Mouse (Mus musculus): ENCODE results near the gene Rreb1. TPM values are rescaled to one million over a fixed set of nuclear protein-coding genes. Genes with fewer than 3 reads are reported as not detected.

The Rreb1 gene
- polyA plus RNA-seq, 1 experiment from 2014 or later = 5.4 TPM

GRCm38 (mm10) chr13:37873125-37873891 lies 95.1 kb downstream of the Rreb1 start:
- ATAC-seq (ENCODE audit: insufficient number of reproducible peaks, low FRiP score, low TSS enrichment, low read depth) (no peak), DNase-seq (ENCODE audit: low spot score) (no peak)
- no peaks in the 10 kb centered on the region for H3K27me3 ChIP-seq (ENCODE audit: control insufficient read depth, insufficient read depth, low read length)
- no peaks in the 10 kb centered on the region for H3K9me3 ChIP-seq (ENCODE audit: control insufficient read depth, low read length)
- H3K4me1 ChIP-seq (ENCODE audit: control insufficient read depth, insufficient read depth, low read length) = no peaks in the 10 kb centered on the region
- no peak overlapping the region for H3K27ac ChIP-seq (replicated peaks; ENCODE audit: low read depth, low read length)
- no peak overlapping the region for H3K9ac ChIP-seq (ENCODE audit: low read length)
- 76% methylated on average over 7 of the region's 7 CpGs for WGBS
- H3K4me2 ChIP-seq (ENCODE audit: low read depth, severe bottlenecking) = no peak overlapping the region
- H3K4me3 ChIP-seq (ENCODE audit: low read depth, low read length) = no peak overlapping the region
- H3K36me3 ChIP-seq (ENCODE audit: control insufficient read depth, insufficient read depth, low read length) = no peaks in the 10 kb centered on the region

GRCm38 (mm10) chr13:37875919-37876318 lies 97.7 kb downstream of the Rreb1 start:
- H3K36me3 ChIP-seq (ENCODE audit: control insufficient read depth, insufficient read depth, low read length) = no peaks in the 10 kb centered on the region
- H3K4me2 ChIP-seq (ENCODE audit: low read depth, severe bottlenecking) = no peak overlapping the region
- H3K4me3 ChIP-seq (ENCODE audit: low read depth, low read length) = no peak overlapping the region
- H3K9me3 ChIP-seq (ENCODE audit: control insufficient read depth, low read length) = no peaks in the 10 kb centered on the region
- ATAC-seq (ENCODE audit: insufficient number of reproducible peaks, low FRiP score, low TSS enrichment, low read depth) (no peak), DNase-seq (ENCODE audit: low spot score) (no peak)
- no peak overlapping the region for H3K27ac ChIP-seq (replicated peaks; ENCODE audit: low read depth, low read length)
- H3K4me1 ChIP-seq (ENCODE audit: control insufficient read depth, insufficient read depth, low read length) = peaks cover 5% of the 10 kb centered on the region; the same call in 1 of the 2 replicates
- H3K27me3 ChIP-seq (ENCODE audit: control insufficient read depth, insufficient read depth, low read length) = no peaks in the 10 kb centered on the region
- no peak overlapping the region for H3K9ac ChIP-seq (ENCODE audit: low read length)
- 93% methylated on average over 2 of the region's 2 CpGs for WGBS

DNA sequence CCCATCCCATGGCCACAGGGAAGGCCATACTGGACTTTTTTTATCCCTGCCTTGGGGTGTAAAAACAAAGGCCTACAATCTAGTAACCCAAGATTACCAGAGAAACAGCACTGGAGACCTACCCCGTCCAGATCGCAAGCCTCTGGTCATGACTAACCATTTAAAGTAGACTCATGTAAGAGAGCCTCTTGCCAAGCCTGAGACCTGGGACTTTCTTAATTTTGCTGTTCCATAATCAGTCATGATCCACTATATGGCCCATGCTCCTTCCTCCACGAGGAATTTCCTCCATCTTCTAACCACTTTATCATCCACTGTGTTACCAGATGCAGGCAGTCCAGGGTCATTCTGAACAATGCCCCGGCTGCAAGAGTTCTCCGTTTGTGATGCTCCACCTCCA lies 98.2 kb downstream of the Rreb1 start:
- H3K4me1 ChIP-seq (ENCODE audit: control insufficient read depth, insufficient read depth, low read length) = peaks cover 5% of the 10 kb centered on the region; the same call in 1 of the 2 replicates
- H3K9me3 ChIP-seq (ENCODE audit: control insufficient read depth, low read length) = no peaks in the 10 kb centered on the region
- H3K36me3 ChIP-seq (ENCODE audit: control insufficient read depth, insufficient read depth, low read length) = no peaks in the 10 kb centered on the region
- WGBS = 79% methylated on average over 5 of the region's 5 CpGs
- no peak overlapping the region for H3K4me2 ChIP-seq (ENCODE audit: low read depth, severe bottlenecking)
- H3K27ac ChIP-seq (replicated peaks; ENCODE audit: low read depth, low read length) = no peak overlapping the region
- no peak overlapping the region for H3K9ac ChIP-seq (ENCODE audit: low read length)
- H3K4me3 ChIP-seq (ENCODE audit: low read depth, low read length) = no peak overlapping the region
- ATAC-seq (ENCODE audit: insufficient number of reproducible peaks, low FRiP score, low TSS enrichment, low read depth) (no peak), DNase-seq (ENCODE audit: low spot score) (no peak)
- no peaks in the 10 kb centered on the region for H3K27me3 ChIP-seq (ENCODE audit: control insufficient read depth, insufficient read depth, low read length)

GRCm38 (mm10) chr13:37876836-37877235 lies 98.6 kb downstream of the Rreb1 start:
- 74% methylated on average over 4 of the region's 4 CpGs for WGBS
- ATAC-seq (ENCODE audit: insufficient number of reproducible peaks, low FRiP score, low TSS enrichment, low read depth) (no peak), DNase-seq (ENCODE audit: low spot score) (no peak)
- no peaks in the 10 kb centered on the region for H3K9me3 ChIP-seq (ENCODE audit: control insufficient read depth, low read length)
- no peak overlapping the region for H3K27ac ChIP-seq (replicated peaks; ENCODE audit: low read depth, low read length)
- no peak overlapping the region for H3K4me2 ChIP-seq (ENCODE audit: low read depth, severe bottlenecking)
- no peaks in the 10 kb centered on the region for H3K27me3 ChIP-seq (ENCODE audit: control insufficient read depth, insufficient read depth, low read length)
- H3K4me3 ChIP-seq (ENCODE audit: low read depth, low read length) = no peak overlapping the region
- H3K36me3 ChIP-seq (ENCODE audit: control insufficient read depth, insufficient read depth, low read length) = no peaks in the 10 kb centered on the region
- H3K9ac ChIP-seq (ENCODE audit: low read length) = no peak overlapping the region
- peaks cover 5% of the 10 kb centered on the region; the same call in 1 of the 2 replicates for H3K4me1 ChIP-seq (ENCODE audit: control insufficient read depth, insufficient read depth, low read length)

GRCm38 (mm10) chr13:37877241-37877640 lies 99.0 kb downstream of the Rreb1 start:
- Histone ChIP-seq H3K4me1 (ENCODE audit: control insufficient read depth, insufficient read depth, low read length) (peaks cover 5% of the 10 kb centered on the region; the same call in 1 of the 2 replicates), H3K27me3 (ENCODE audit: control insufficient read depth, insufficient read depth, low read length) (no peaks in the 10 kb centered on the region), H3K9me3 (ENCODE audit: control insufficient read depth, low read length) (no peaks in the 10 kb centered on the region), H3K36me3 (ENCODE audit: control insufficient read depth, insufficient read depth, low read length) (no peaks in the 10 kb centered on the region), H3K4me2 (ENCODE audit: low read depth, severe bottlenecking) (no peak overlapping the region), H3K9ac (ENCODE audit: low read length) (no peak overlapping the region), H3K27ac (replicated peaks; ENCODE audit: low read depth, low read length) (no peak overlapping the region), H3K4me3 (ENCODE audit: low read depth, low read length) (no peak overlapping the region)
- 71% methylated on average over 3 of the region's 3 CpGs for WGBS
- DNase-seq (ENCODE audit: low spot score) (no peak), ATAC-seq (ENCODE audit: insufficient number of reproducible peaks, low FRiP score, low TSS enrichment, low read depth) (no peak)

GRCm38 (mm10) chr13:37878918-37879331 lies 100.7 kb downstream of the Rreb1 start:
- Histone ChIP-seq H3K9me3 (ENCODE audit: control insufficient read depth, low read length) (no peaks in the 10 kb centered on the region), H3K27ac (replicated peaks; ENCODE audit: low read depth, low read length) (no peak overlapping the region), H3K4me3 (ENCODE audit: low read depth, low read length) (no peak overlapping the region), H3K4me1 (ENCODE audit: control insufficient read depth, insufficient read depth, low read length) (peaks cover 5% of the 10 kb centered on the region; the same call in 1 of the 2 replicates), H3K36me3 (ENCODE audit: control insufficient read depth, insufficient read depth, low read length) (no peaks in the 10 kb centered on the region), H3K27me3 (ENCODE audit: control insufficient read depth, insufficient read depth, low read length) (no peaks in the 10 kb centered on the region), H3K4me2 (ENCODE audit: low read depth, severe bottlenecking) (no peak overlapping the region), H3K9ac (ENCODE audit: low read length) (no peak overlapping the region)
- DNase-seq (ENCODE audit: low spot score) (no peak), ATAC-seq (ENCODE audit: insufficient number of reproducible peaks, low FRiP score, low TSS enrichment, low read depth) (no peak)
- 98% methylated on average over 2 of the region's 2 CpGs for WGBS

GRCm38 (mm10) chr13:37879556-37879955 lies 101.4 kb downstream of the Rreb1 start:
- H3K4me2 ChIP-seq (ENCODE audit: low read depth, severe bottlenecking) = no peak overlapping the region
- no peak overlapping the region for H3K27ac ChIP-seq (replicated peaks; ENCODE audit: low read depth, low read length)
- H3K36me3 ChIP-seq (ENCODE audit: control insufficient read depth, insufficient read depth, low read length) = no peaks in the 10 kb centered on the region
- 66% methylated on average over 5 of the region's 5 CpGs for WGBS
- no peak overlapping the region for H3K9ac ChIP-seq (ENCODE audit: low read length)
- peaks cover 5% of the 10 kb centered on the region; the same call in 1 of the 2 replicates for H3K4me1 ChIP-seq (ENCODE audit: control insufficient read depth, insufficient read depth, low read length)
- no peak for DNase-seq (ENCODE audit: low spot score)
- no peaks in the 10 kb centered on the region for H3K27me3 ChIP-seq (ENCODE audit: control insufficient read depth, insufficient read depth, low read length)
- ATAC-seq (ENCODE audit: insufficient number of reproducible peaks, low FRiP score, low TSS enrichment, low read depth) = no peak
- no peak overlapping the region for H3K4me3 ChIP-seq (ENCODE audit: low read depth, low read length)
- H3K9me3 ChIP-seq (ENCODE audit: control insufficient read depth, low read length) = no peaks in the 10 kb centered on the region

DNA sequence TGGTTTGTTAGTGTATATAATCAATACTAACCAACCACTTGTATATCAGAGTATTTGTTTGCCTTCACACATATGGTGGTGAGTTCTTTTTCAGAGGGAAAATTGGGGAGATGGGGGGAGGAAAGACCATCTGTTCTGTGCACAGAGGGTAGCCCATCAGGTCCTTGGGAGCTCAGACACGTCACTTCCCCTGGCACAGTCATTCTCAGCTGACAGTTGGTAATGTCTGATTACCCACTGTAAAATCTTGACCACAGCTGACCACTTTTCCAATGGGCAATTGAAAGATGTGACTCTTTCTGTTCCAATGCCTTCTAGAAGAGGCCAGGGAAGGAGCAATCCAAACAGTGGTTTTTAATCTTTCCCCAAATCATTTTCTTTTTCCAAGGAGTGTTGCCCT lies 101.8 kb downstream of the Rreb1 start:
- WGBS = 60% methylated on average over 1 of the region's 1 CpGs
- no peak overlapping the region; the same call in 1 of the 2 replicates for H3K27ac ChIP-seq (replicated peaks; ENCODE audit: low read depth, low read length)
- no peaks in the 10 kb centered on the region for H3K27me3 ChIP-seq (ENCODE audit: control insufficient read depth, insufficient read depth, low read length)
- H3K9ac ChIP-seq (ENCODE audit: low read length) = no peak overlapping the region
- H3K4me3 ChIP-seq (ENCODE audit: low read depth, low read length) = no peak overlapping the region
- no peaks in the 10 kb centered on the region for H3K36me3 ChIP-seq (ENCODE audit: control insufficient read depth, insufficient read depth, low read length)
- ATAC-seq (ENCODE audit: insufficient number of reproducible peaks, low FRiP score, low TSS enrichment, low read depth) (no peak), DNase-seq (ENCODE audit: low spot score) (no peak)
- H3K4me1 ChIP-seq (ENCODE audit: control insufficient read depth, insufficient read depth, low read length) = peaks cover 5% of the 10 kb centered on the region; the same call in 1 of the 2 replicates
- no peak overlapping the region for H3K4me2 ChIP-seq (ENCODE audit: low read depth, severe bottlenecking)
- H3K9me3 ChIP-seq (ENCODE audit: control insufficient read depth, low read length) = no peaks in the 10 kb centered on the region

All from limb, embryonic 11.5 days (tissue).